Comparison of ENCODE assay signal across 8 mouse cellular contexts in the genomic region with DNA sequence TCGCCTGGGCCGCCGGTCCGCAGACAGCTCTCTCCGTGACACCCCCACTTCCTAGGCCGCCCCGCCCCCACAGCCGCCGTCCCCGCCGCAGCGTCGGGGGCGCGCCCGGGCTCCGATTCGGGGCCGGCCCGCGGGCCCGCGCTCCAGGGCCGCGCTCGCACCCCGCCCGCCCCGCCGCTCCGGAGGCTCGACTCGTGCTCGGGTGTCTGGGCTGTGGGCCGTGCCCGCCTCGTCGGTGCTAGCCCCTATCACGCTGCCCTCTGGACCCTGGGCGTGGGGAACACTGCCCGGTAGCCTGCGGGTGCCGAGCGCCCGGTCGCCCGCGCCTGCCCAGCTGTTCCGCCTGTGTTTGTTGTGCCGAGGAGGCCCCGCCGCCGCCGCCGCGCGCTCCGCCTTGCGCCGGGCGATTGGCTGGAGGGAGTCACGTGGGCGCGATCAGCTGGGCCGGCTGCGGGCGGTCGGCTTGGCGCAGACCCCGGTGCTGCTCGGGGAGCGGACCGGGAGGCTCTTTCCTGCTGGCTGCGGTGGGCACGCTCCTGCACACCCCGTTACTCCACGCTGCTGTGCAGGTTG. TPM values are rescaled to one million over a fixed set of nuclear protein-coding genes. Genes with fewer than 3 reads are reported as not detected.
DNase-seq lines count a peak whose midpoint lies in the region; ATAC-seq and TF ChIP-seq lines count a peak whose summit lies in the region.

No protein-coding gene starts in this region.

- H3K4me2 ChIP-seq in heart, embryonic 15.5 days = peak overlapping the region; percentile 63
- peak overlapping the region; percentile 87 for H3K4me2 ChIP-seq in liver, embryonic 14.5 days (ENCODE audit: low read depth)
- H3K4me2 ChIP-seq in neural tube, embryonic 12.5 days (replicated peaks) = peak overlapping the region; percentile 70
- H3K4me2 ChIP-seq in stomach, postnatal 0 days (replicated peaks; ENCODE audit: low read depth) = peak overlapping the region; percentile 63

- WGBS in forebrain, embryonic 10.5 days = under 1% methylated on average over 72 of the region's 77 CpGs
- under 1% methylated on average over 65 of the region's 77 CpGs for WGBS in heart, embryonic 15.5 days
- 0% methylated on average over 64 of the region's 77 CpGs for WGBS in liver, embryonic 14.5 days (ENCODE audit: insufficient replicate concordance)
- WGBS in neural tube, embryonic 12.5 days = under 1% methylated on average over 77 of the region's 77 CpGs
- under 1% methylated on average over 50 of the region's 77 CpGs for WGBS in stomach, postnatal 0 days

- no peaks in the 10 kb centered on the region for H3K36me3 ChIP-seq in E14TG2a.4 (ENCODE audit: insufficient read depth, low read length)
- H3K36me3 ChIP-seq in forebrain, embryonic 10.5 days (replicated peaks) = no peaks in the 10 kb centered on the region
- H3K36me3 ChIP-seq in heart, embryonic 15.5 days = peaks cover 5% of the 10 kb centered on the region; the same call in 1 of the 2 replicates
- peaks cover 2% of the 10 kb centered on the region; the same call in 1 of the 2 replicates for H3K36me3 ChIP-seq in liver, embryonic 14.5 days (replicated peaks; ENCODE audit: control insufficient read depth, insufficient read depth, low read depth)
- no peaks in the 10 kb centered on the region for H3K36me3 ChIP-seq in neural tube, embryonic 12.5 days
- H3K36me3 ChIP-seq in stomach, postnatal 0 days (ENCODE audit: control insufficient read depth, insufficient read depth, low read length) = peaks cover 2% of the 10 kb centered on the region; the same call in 1 of the 2 replicates

- no peak for TF ChIP-seq CTCF in E14TG2a.4 (conservative IDR thresholded peaks at IDR 0.05; ENCODE audit: low read length)
- no peak for TF ChIP-seq CTCF in liver, embryonic 14.5 days (IDR thresholded peaks at IDR 0.05; ENCODE audit: low read depth)
- no peak for TF ChIP-seq CTCF in stomach, postnatal 0 days (IDR thresholded peaks at IDR 0.05; ENCODE audit: low read depth)

- H3K27ac ChIP-seq in forebrain, embryonic 10.5 days = peak overlapping the region; percentile 94
- H3K27ac ChIP-seq in heart, embryonic 15.5 days = peak overlapping the region; percentile 99
- peak overlapping the region; percentile 95 for H3K27ac ChIP-seq in liver, embryonic 14.5 days
- peak overlapping the region; percentile 94 for H3K27ac ChIP-seq in neural tube, embryonic 12.5 days
- H3K27ac ChIP-seq in stomach, postnatal 0 days (replicated peaks) = peak overlapping the region; percentile 100

- peaks cover 35% of the 10 kb centered on the region for H3K4me1 ChIP-seq in E14TG2a.4 (replicated peaks; ENCODE audit: low read depth, low read length)
- H3K4me1 ChIP-seq in forebrain, embryonic 10.5 days = peaks cover 11% of the 10 kb centered on the region; the same call in 1 of the 2 replicates
- H3K4me1 ChIP-seq in heart, embryonic 15.5 days (replicated peaks) = peaks cover 22% of the 10 kb centered on the region
- peaks cover 6 to 9% of the 10 kb centered on the region in 2 experiments for H3K4me1 ChIP-seq in liver, embryonic 14.5 days (replicated peaks; ENCODE audit: control insufficient read depth in 2 of 2, insufficient read depth in 2 of 2, low read length in 1 of 2)
- H3K4me1 ChIP-seq in neural tube, embryonic 12.5 days = peaks cover 6% of the 10 kb centered on the region; the same call in 1 of the 2 replicates
- H3K4me1 ChIP-seq in stomach, postnatal 0 days (replicated peaks; ENCODE audit: control insufficient read depth, insufficient read depth) = peaks cover 3% of the 10 kb centered on the region; the same call in 1 of the 2 replicates

- TF ChIP-seq EP300 in liver, embryonic 14.5 days (IDR thresholded peaks at IDR 0.05; ENCODE audit: low read depth) = no peak
- TF ChIP-seq EP300 in stomach, postnatal 0 days (optimal IDR thresholded peaks at IDR 0.05) = no peak

- H3K4me3 ChIP-seq in E14TG2a.4 (replicated peaks; ENCODE audit: low read length) = peak overlapping the region; percentile 93
- peak overlapping the region; percentile 88 for H3K4me3 ChIP-seq in forebrain, embryonic 10.5 days
- H3K4me3 ChIP-seq in heart, embryonic 15.5 days = peak overlapping the region; percentile 85
- peak overlapping the region; percentile 95 to 98 for H3K4me3 ChIP-seq in liver, embryonic 14.5 days (ENCODE audit: insufficient read depth in 1 of 2, low read depth in 2 of 2, low read length in 2 of 2)
- H3K4me3 ChIP-seq in neural tube, embryonic 12.5 days = peak overlapping the region; percentile 92
- H3K4me3 ChIP-seq in stomach, postnatal 0 days (ENCODE audit: low read depth, low read length) = peak overlapping the region; percentile 98

- no peaks in the 10 kb centered on the region for H3K27me3 ChIP-seq in E14TG2a.4 (ENCODE audit: insufficient read depth, low read length)
- 0 out of 2 replicates have a peak, but pooled peaks cover 7% of the 10 kb centered on the region for H3K27me3 ChIP-seq in forebrain, embryonic 10.5 days (ENCODE audit: poor library complexity, severe bottlenecking)
- no peaks in the 10 kb centered on the region for H3K27me3 ChIP-seq in heart, embryonic 15.5 days
- no peaks in the 10 kb centered on the region for H3K27me3 ChIP-seq in liver, embryonic 14.5 days (ENCODE audit: control insufficient read depth, insufficient read depth, low read length)
- no peaks in the 10 kb centered on the region for H3K27me3 ChIP-seq in neural tube, embryonic 12.5 days (replicated peaks)
- no peaks in the 10 kb centered on the region for H3K27me3 ChIP-seq in stomach, postnatal 0 days (ENCODE audit: control insufficient read depth, insufficient read depth, low read length)

- no peaks in the 10 kb centered on the region for H3K9me3 ChIP-seq in E14TG2a.4 (ENCODE audit: low read length)
- H3K9me3 ChIP-seq in forebrain, embryonic 10.5 days = no peaks in the 10 kb centered on the region
- no peaks in the 10 kb centered on the region for H3K9me3 ChIP-seq in heart, embryonic 15.5 days (replicated peaks)
- H3K9me3 ChIP-seq in liver, embryonic 14.5 days (ENCODE audit: control insufficient read depth, low read length) = no peaks in the 10 kb centered on the region
- no peaks in the 10 kb centered on the region for H3K9me3 ChIP-seq in neural tube, embryonic 12.5 days
- no peaks in the 10 kb centered on the region for H3K9me3 ChIP-seq in stomach, postnatal 0 days (ENCODE audit: control insufficient read depth, low read length)

- H3K9ac ChIP-seq in heart, embryonic 15.5 days = peak overlapping the region; percentile 99
- H3K9ac ChIP-seq in liver, embryonic 14.5 days (replicated peaks) = peak overlapping the region; percentile 99
- peak overlapping the region; percentile 98 for H3K9ac ChIP-seq in neural tube, embryonic 12.5 days
- H3K9ac ChIP-seq in stomach, postnatal 0 days (ENCODE audit: low read length) = peak overlapping the region; percentile 100

- peak; percentile 73 for DNase-seq in c-Kit-positive CD71-negative TER-119-negative erythroid progenitor cells, embryonic 14.5 days (ENCODE audit: low read depth)
- DNase-seq in forebrain, embryonic 10.5 days (ENCODE audit: extremely low spot score, low spot score) = peak; percentile 89
- peak; percentile 94 to 97 for DNase-seq in kidney, postnatal 25 days
- peak; percentile 75 to 80 (median 80) for DNase-seq in liver, embryonic 14.5 days (ENCODE audit: low read depth in 3 of 3, low spot score in 3 of 3)
- DNase-seq in stomach, postnatal 0 days (ENCODE audit: low spot score) = peak; percentile 93

- peak; percentile 65 for ATAC-seq in heart, embryonic 15.5 days (replicated peaks; ENCODE audit: insufficient number of reproducible peaks, insufficient read depth, low FRiP score, low read depth)
- ATAC-seq in liver, embryonic 14.5 days (ENCODE audit: insufficient read depth) = peak; percentile 60
- peak; percentile 59 for ATAC-seq in neural tube, embryonic 12.5 days (ENCODE audit: low FRiP score, low read depth)
- ATAC-seq in stomach, postnatal 0 days (ENCODE audit: low FRiP score, low TSS enrichment) = peak; percentile 72

RNA-seq across cellular contexts. Expression of gene Ypel5, which starts 1.0 kb away (rescaled TPM):
- polyA plus RNA-seq in forebrain, embryonic 10.5 days (2016; fragmentation: Nextera tagmentation; extraction: Ambion mirVana) = 20.4 and 23.2 TPM in 2 replicates
- 64.3 and 67.7 TPM in 2 replicates for polyA plus RNA-seq in heart, embryonic 15.5 days (2015; fragmentation: Nextera tagmentation; extraction: Ambion mirVana)
- 25.8 and 30.4 TPM in 2 replicates for polyA plus RNA-seq in liver, embryonic 14.5 days (2012; rRNA removed)
- polyA plus RNA-seq in liver, embryonic 14.5 days (2014; fragmentation: Nextera tagmentation; extraction: Ambion mirVana) = 84.1 and 87.9 TPM in 2 replicates
- 82.7 and 87.7 TPM in 2 replicates for polyA plus RNA-seq in neural tube, embryonic 12.5 days (2016; fragmentation: Nextera tagmentation; extraction: Ambion mirVana)
- 67.3 and 69.5 TPM in 2 replicates for polyA plus RNA-seq in stomach, postnatal 0 days (2015; fragmentation: Nextera tagmentation; extraction: Ambion mirVana)

Comparison
In these comparisons a context has a peak if more than half of its experiments do, and no peak if none do; other contexts are left out.
1. Peak in every context shown above with its lines: DNase-seq, ATAC-seq, H3K4me3 ChIP-seq and H3K27ac ChIP-seq.